Mouse (Mus musculus): ENCODE measurements around the gene Gadl1. TPM values are rescaled to one million over a fixed set of nuclear protein-coding genes. Genes with fewer than 3 reads are reported as not detected.

The Gadl1 gene
- polyA plus RNA-seq, 1 experiment, result not detected

- WGBS, result 58% methylated on average over 5 of the region's 5 CpGs
- no peak for TF ChIP-seq CTCF (IDR thresholded peaks at IDR 0.05; ENCODE audit: extremely low read depth, insufficient read length, insufficient replicate concordance, low read depth, low read length)
- TF ChIP-seq POLR2A (IDR thresholded peaks at IDR 0.05; ENCODE audit: low read depth, low read length), result no peak
- no peak overlapping the region for H3K27ac ChIP-seq (ENCODE audit: insufficient read depth, low read depth, low read length)
- H3K36me3 ChIP-seq (ENCODE audit: control insufficient read depth, insufficient read depth, low read length), result peaks cover 32% of the 10 kb centered on the region
- no peak overlapping the region for H3K4me3 ChIP-seq (ENCODE audit: low read depth, low read length)
- H3K4me1 ChIP-seq (ENCODE audit: control insufficient read depth, insufficient read depth, insufficient read length, low read length), result no peaks in the 10 kb centered on the region
- H3K27me3 ChIP-seq (ENCODE audit: control insufficient read depth, insufficient read depth, low read length), result no peaks in the 10 kb centered on the region; the same call in 1 of the 2 replicates
These were observed 182.7 kb downstream of the Gadl1 start for GRCm38 (mm10) chr9:116091921-116092320.

- H3K4me1 ChIP-seq (ENCODE audit: control insufficient read depth, insufficient read depth, insufficient read length, low read length), result no peaks in the 10 kb centered on the region
- no peak overlapping the region for H3K4me3 ChIP-seq (ENCODE audit: low read depth, low read length)
- no peaks in the 10 kb centered on the region for H3K27me3 ChIP-seq (ENCODE audit: control insufficient read depth, insufficient read depth, low read length)
- WGBS, result 64% methylated on average over 16 of the region's 16 CpGs
- H3K36me3 ChIP-seq (ENCODE audit: control insufficient read depth, insufficient read depth, low read length), result peaks cover 19% of the 10 kb centered on the region
- TF ChIP-seq POLR2A (IDR thresholded peaks at IDR 0.05; ENCODE audit: low read depth, low read length) (no peak), CTCF (IDR thresholded peaks at IDR 0.05; ENCODE audit: extremely low read depth, insufficient read length, insufficient replicate concordance, low read depth, low read length) (no peak)
- peak overlapping the region; percentile 0; the same call in 1 of the 2 replicates for H3K27ac ChIP-seq (ENCODE audit: insufficient read depth, low read depth, low read length)
These were observed 189.7 kb downstream of the Gadl1 start for GRCm38 (mm10) chr9:116098724-116099595.

- WGBS, result 81% methylated on average over 6 of the region's 6 CpGs
- H3K27ac ChIP-seq (ENCODE audit: insufficient read depth, low read depth, low read length), result peak overlapping the region; percentile 30; the same call in 1 of the 2 replicates
- H3K4me3 ChIP-seq (ENCODE audit: low read depth, low read length), result no peak overlapping the region
- H3K36me3 ChIP-seq (ENCODE audit: control insufficient read depth, insufficient read depth, low read length), result peaks cover 19% of the 10 kb centered on the region
- TF ChIP-seq CTCF (IDR thresholded peaks at IDR 0.05; ENCODE audit: extremely low read depth, insufficient read length, insufficient replicate concordance, low read depth, low read length), result no peak
- TF ChIP-seq POLR2A (IDR thresholded peaks at IDR 0.05; ENCODE audit: low read depth, low read length), result no peak
- H3K27me3 ChIP-seq (ENCODE audit: control insufficient read depth, insufficient read depth, low read length), result no peaks in the 10 kb centered on the region
- no peaks in the 10 kb centered on the region for H3K4me1 ChIP-seq (ENCODE audit: control insufficient read depth, insufficient read depth, insufficient read length, low read length)
These were observed 190.3 kb downstream of the Gadl1 start for GRCm38 (mm10) chr9:116099596-116099993.

GRCm38 (mm10) chr9:116100015-116100414 is 190.8 kb downstream of the Gadl1 start:
- peaks cover 23% of the 10 kb centered on the region for H3K36me3 ChIP-seq (ENCODE audit: control insufficient read depth, insufficient read depth, low read length)

GRCm38 (mm10) chr9:116101842-116102241 is 192.6 kb downstream of the Gadl1 start:
- 63% methylated on average over 11 of the region's 11 CpGs for WGBS
- H3K4me3 ChIP-seq (ENCODE audit: low read depth, low read length), result no peak overlapping the region
- no peaks in the 10 kb centered on the region for H3K4me1 ChIP-seq (ENCODE audit: control insufficient read depth, insufficient read depth, insufficient read length, low read length)
- no peaks in the 10 kb centered on the region for H3K27me3 ChIP-seq (ENCODE audit: control insufficient read depth, insufficient read depth, low read length)
- 0 out of 2 replicates have a peak overlapping the region, but pooled peaks have one; percentile 7 for H3K27ac ChIP-seq (ENCODE audit: insufficient read depth, low read depth, low read length)
- H3K36me3 ChIP-seq (ENCODE audit: control insufficient read depth, insufficient read depth, low read length), result peaks cover 32% of the 10 kb centered on the region
- TF ChIP-seq POLR2A (IDR thresholded peaks at IDR 0.05; ENCODE audit: low read depth, low read length), result no peak
- TF ChIP-seq CTCF (IDR thresholded peaks at IDR 0.05; ENCODE audit: extremely low read depth, insufficient read length, insufficient replicate concordance, low read depth, low read length), result no peak

More at GRCm38 (mm10) chr9:116100015-116100414, 190.8 kb downstream of the Gadl1 start:
- H3K27me3 ChIP-seq (ENCODE audit: control insufficient read depth, insufficient read depth, low read length), result no peaks in the 10 kb centered on the region
- no peak overlapping the region; the same call in 1 of the 2 replicates for H3K27ac ChIP-seq (ENCODE audit: insufficient read depth, low read depth, low read length)
- no peaks in the 10 kb centered on the region for H3K4me1 ChIP-seq (ENCODE audit: control insufficient read depth, insufficient read depth, insufficient read length, low read length)
- 76% methylated on average over 9 of the region's 9 CpGs for whole genome bisulfite sequencing
- no peak overlapping the region for H3K4me3 ChIP-seq (ENCODE audit: low read depth, low read length)
- TF ChIP-seq CTCF (IDR thresholded peaks at IDR 0.05; ENCODE audit: extremely low read depth, insufficient read length, insufficient replicate concordance, low read depth, low read length) (no peak), POLR2A (IDR thresholded peaks at IDR 0.05; ENCODE audit: low read depth, low read length) (no peak)

GRCm38 (mm10) chr9:116104770-116105169 is 195.5 kb downstream of the Gadl1 start:
- H3K4me3 ChIP-seq (ENCODE audit: low read depth, low read length), result no peak overlapping the region
- no peaks in the 10 kb centered on the region for H3K27me3 ChIP-seq (ENCODE audit: control insufficient read depth, insufficient read depth, low read length)
- no peaks in the 10 kb centered on the region for H3K4me1 ChIP-seq (ENCODE audit: control insufficient read depth, insufficient read depth, insufficient read length, low read length)
- 89% methylated on average over 17 of the region's 17 CpGs for WGBS
- no peak for TF ChIP-seq POLR2A (IDR thresholded peaks at IDR 0.05; ENCODE audit: low read depth, low read length)
- TF ChIP-seq CTCF (IDR thresholded peaks at IDR 0.05; ENCODE audit: extremely low read depth, insufficient read length, insufficient replicate concordance, low read depth, low read length), result no peak
- no peak overlapping the region for H3K27ac ChIP-seq (ENCODE audit: insufficient read depth, low read depth, low read length)
- peaks cover 45% of the 10 kb centered on the region for H3K36me3 ChIP-seq (ENCODE audit: control insufficient read depth, insufficient read depth, low read length)

GRCm38 (mm10) chr9:116108729-116109128 is 199.5 kb downstream of the Gadl1 start:
- TF ChIP-seq CTCF (IDR thresholded peaks at IDR 0.05; ENCODE audit: extremely low read depth, insufficient read length, insufficient replicate concordance, low read depth, low read length) (no peak), POLR2A (IDR thresholded peaks at IDR 0.05; ENCODE audit: low read depth, low read length) (no peak)
- 72% methylated on average over 2 of the region's 2 CpGs for WGBS
- H3K36me3 ChIP-seq (ENCODE audit: control insufficient read depth, insufficient read depth, low read length), result peaks cover 40% of the 10 kb centered on the region
- no peaks in the 10 kb centered on the region for H3K27me3 ChIP-seq (ENCODE audit: control insufficient read depth, insufficient read depth, low read length)
- H3K4me1 ChIP-seq (ENCODE audit: control insufficient read depth, insufficient read depth, insufficient read length, low read length), result no peaks in the 10 kb centered on the region
- no peak overlapping the region for H3K27ac ChIP-seq (ENCODE audit: insufficient read depth, low read depth, low read length)
- H3K4me3 ChIP-seq (ENCODE audit: low read depth, low read length), result no peak overlapping the region
